Mouse (Mus musculus) kidney, adult 2 months (tissue): ENCODE results near the gene Slc39a11. TPM values are rescaled to one million over a fixed set of nuclear protein-coding genes. Genes with fewer than 3 reads are reported as not detected.

Source experiments
- DNase-seq: peaks from one replicate; pipeline ENCODE4 v3.0.0; 2021
- H3K27ac ChIP-seq: fragments of 200-500 bp; 2 replicates; pipeline ENCODE4 v1.5.1; 2012; ENCODE audit warnings: low read depth, low read length, control low read depth, inconsistent platforms; ENCODE audit not compliant: insufficient read depth
- H3K27me3 ChIP-seq: fragments of 200-500 bp; replicated peaks from 2 replicates; pipeline ENCODE4 v1.6.1; 2012; ENCODE audit warnings: mild to moderate bottlenecking, moderate library complexity, low read length, inconsistent platforms; ENCODE audit not compliant: control insufficient read depth, insufficient read depth
- H3K36me3 ChIP-seq: fragments of 200-500 bp; 2 replicates; pipeline ENCODE4 v1.6.1; 2012; ENCODE audit warnings: mild to moderate bottlenecking, moderate library complexity, low read length, inconsistent platforms; ENCODE audit not compliant: control insufficient read depth, insufficient read depth
- H3K4me1 ChIP-seq: fragments of 200-500 bp; 2 replicates; pipeline ENCODE4 v1.6.1; 2011; ENCODE audit warnings: low read length; ENCODE audit not compliant: control insufficient read depth, insufficient read depth
- H3K4me3 ChIP-seq: fragments of 200-500 bp; 2 replicates; pipeline ENCODE4 v1.5.1; 2011; ENCODE audit warnings: mild to moderate bottlenecking, low read depth, low read length, control low read depth; ENCODE audit not compliant: insufficient read depth
- CTCF ChIP-seq: fragments of 200-500 bp; conservative IDR thresholded peaks from 2 replicates; pipeline ENCODE4 v1.5.1; 2011; ENCODE audit warnings: low read depth, mild to moderate bottlenecking, control low read depth, low read length, moderate library complexity, mixed read lengths; ENCODE audit not compliant: insufficient read depth, insufficient read length
- POLR2A ChIP-seq: fragments of 200-500 bp; IDR thresholded peaks from one replicate; pipeline ENCODE4 v1.6.1; 2011; ENCODE audit warnings: low read depth, low read length, control low read depth
- WGBS: fragments of 180-500 bp; shearing (Covaris S2); methylation state at CpG from one replicate; pipeline ENCODE4 v1.1.7; 2018; 5-methylcytosine and 5-hydroxymethylcytosine counted together
- polyA plus RNA-seq: library from polyadenylated mRNA; depleted of rRNA; stranded (reverse); fragments of >200 nt; gene quantifications from 2 replicates; pipeline ENCODE4 v1.2.3, GENCODE M21; 2012

The Slc39a11 gene
- polyA plus RNA-seq, 1 experiment, result 24.5 TPM

GRCm38 (mm10) chr11:113654105-113654504 is 4.2 kb upstream of the Slc39a11 start:
- TF ChIP-seq CTCF (no peak), POLR2A (no peak)
- Histone ChIP-seq H3K36me3 (no peaks in the 10 kb centered on the region; the same call in 1 of the 2 replicates), H3K4me1 (peaks cover 14% of the 10 kb centered on the region), H3K27me3 (no peaks in the 10 kb centered on the region), H3K4me3 (no peak overlapping the region), H3K27ac (no peak overlapping the region)
- WGBS, result 86% methylated on average over 15 of the region's 15 CpGs
- no peak for DNase-seq

- Histone ChIP-seq H3K36me3 (no peaks in the 10 kb centered on the region; the same call in 1 of the 2 replicates), H3K4me1 (peaks cover 15% of the 10 kb centered on the region), H3K27ac (no peak overlapping the region), H3K4me3 (no peak overlapping the region), H3K27me3 (no peaks in the 10 kb centered on the region)
- whole genome bisulfite sequencing, result 58% methylated on average over 6 of the region's 6 CpGs
- DNase-seq, result peak; percentile 84
- TF ChIP-seq CTCF (no peak), POLR2A (peak; percentile 10)
Measured at GRCm38 (mm10) chr11:113652516-113652915, 2.6 kb upstream of the Slc39a11 start.

GRCm38 (mm10) chr11:113651907-113652273 is 2.0 kb upstream of the Slc39a11 start:
- 40% methylated on average over 8 of the region's 8 CpGs for WGBS
- Histone ChIP-seq H3K4me1 (peaks cover 15% of the 10 kb centered on the region), H3K36me3 (no peaks in the 10 kb centered on the region; the same call in 1 of the 2 replicates), H3K4me3 (no peak overlapping the region), H3K27ac (no peak overlapping the region), H3K27me3 (no peaks in the 10 kb centered on the region)
- no peak for DNase-seq
- peak; percentile 51; the same call in 1 of the 2 replicates for TF ChIP-seq CTCF
- no peak for TF ChIP-seq POLR2A

GRCm38 (mm10) chr11:113651206-113651906 is 1.5 kb upstream of the Slc39a11 start:
- Histone ChIP-seq H3K36me3 (no peaks in the 10 kb centered on the region; the same call in 1 of the 2 replicates), H3K27ac (no peak overlapping the region), H3K4me3 (no peak overlapping the region), H3K4me1 (peaks cover 15% of the 10 kb centered on the region), H3K27me3 (no peaks in the 10 kb centered on the region)
- DNase-seq, result no peak
- TF ChIP-seq POLR2A, result no peak
- TF ChIP-seq CTCF, result no peak
- 54% methylated on average over 22 of the region's 22 CpGs for WGBS

- Histone ChIP-seq H3K27me3 (no peaks in the 10 kb centered on the region), H3K4me3 (peak within 1 kb of the TSS; percentile 100), H3K27ac (peak within 1 kb of the TSS; percentile 96), H3K4me1 (peaks cover 15% of the 10 kb centered on the region), H3K36me3 (no peaks in the 10 kb centered on the region)
- no peak for DNase-seq
- 46% methylated on average over 26 of the region's 26 CpGs for WGBS
- TF ChIP-seq POLR2A (no peak), CTCF (no peak)
Measured at GRCm38 (mm10) chr11:113648690-113649352, 1.1 kb downstream of the Slc39a11 start, which contains the start of gene Cog1. Gene Cog1, plus strand, starts transcription at chr11:113649169.

- Histone ChIP-seq H3K4me3 (no peak overlapping the region), H3K36me3 (no peaks in the 10 kb centered on the region), H3K27me3 (no peaks in the 10 kb centered on the region), H3K27ac (no peak overlapping the region), H3K4me1 (peaks cover 14% of the 10 kb centered on the region)
- 6% methylated on average over 15 of the region's 15 CpGs for WGBS
- peak; percentile 81 for DNase-seq
- TF ChIP-seq POLR2A (no peak), CTCF (peak; percentile 93)
Measured at GRCm38 (mm10) chr11:113648152-113648551, 1.7 kb downstream of the Slc39a11 start.

GRCm38 (mm10) chr11:113645181-113645580 is 4.7 kb downstream of the Slc39a11 start:
- 91% methylated on average over 3 of the region's 3 CpGs for WGBS
- Histone ChIP-seq H3K36me3 (no peaks in the 10 kb centered on the region), H3K4me3 (no peak overlapping the region), H3K27ac (no peak overlapping the region), H3K4me1 (peaks cover 4% of the 10 kb centered on the region; the same call in 1 of the 2 replicates), H3K27me3 (no peaks in the 10 kb centered on the region)
- TF ChIP-seq POLR2A (no peak), CTCF (no peak)
- DNase-seq, result no peak
